ENCODE assay signal across 12 mouse cellular contexts in genomic region chr17:25967652-25968051, GRCm38 (mm10). TPM values are rescaled to one million over a fixed set of nuclear protein-coding genes. Genes with fewer than 3 reads are reported as not detected.
DNase-seq lines count a peak whose midpoint lies in the region; ATAC-seq and TF ChIP-seq lines count a peak whose summit lies in the region.
"Had no signal": no experiment of that assay in that cellular context is flagged by ENCODE, and none has a peak within 500 bp of the region (broad histone marks: within the 10 kb centered on the region; RNA-seq: fewer than 3 reads in every experiment).

No protein-coding gene starts in this region.

- 30% methylated on average over 3 of the region's 3 CpGs for WGBS in heart, embryonic 15.5 days
- 74% methylated on average over 3 of the region's 3 CpGs for WGBS in heart, embryonic 10.5 days
- 17% methylated on average over 3 of the region's 3 CpGs for WGBS in lung, postnatal 0 days
- 47% methylated on average over 3 of the region's 3 CpGs for WGBS in stomach, embryonic 16.5 days

- no peak for ATAC-seq in heart, embryonic 15.5 days (replicated peaks; ENCODE audit: insufficient number of reproducible peaks, insufficient read depth, low FRiP score, low read depth)
- ATAC-seq in lung, postnatal 0 days, result peak; percentile 55
- ATAC-seq in stomach, embryonic 16.5 days (ENCODE audit: insufficient read depth, low FRiP score), result no peak
- ATAC-seq in granulocyte monocyte progenitor cell, adult 5-6 weeks (replicated peaks; ENCODE audit: poor library complexity, severe bottlenecking), result no peak

- TF ChIP-seq EP300 in lung, postnatal 0 days (IDR thresholded peaks at IDR 0.05), result no peak

- peak overlapping the region; percentile 41 for H3K27ac ChIP-seq in heart, embryonic 15.5 days
- no peak overlapping the region for H3K27ac ChIP-seq in heart, embryonic 10.5 days
- peak overlapping the region; percentile 34; the same call in 1 of the 2 replicates for H3K27ac ChIP-seq in lung, postnatal 0 days (ENCODE audit: low read length)
- peak overlapping the region; percentile 36; the same call in 1 of the 2 replicates for H3K27ac ChIP-seq in stomach, embryonic 16.5 days (ENCODE audit: low read length)
- H3K27ac ChIP-seq: embryonic facial prominence, embryonic 13.5 days; limb, embryonic 12.5 days had no signal

- no peak for DNase-seq in heart, embryonic 10.5 days (ENCODE audit: low spot score)
- DNase-seq in lung, postnatal 0 days (ENCODE audit: low spot score), result peak; percentile 71
- DNase-seq in lung, postnatal 25 days (ENCODE audit: low spot score), result no peak
- DNase-seq in heart, postnatal 4 days, result peak; percentile 43
- DNase-seq: midbrain, embryonic 14.5 days had no signal

- no peak overlapping the region for H3K4me2 ChIP-seq in heart, embryonic 15.5 days
- H3K4me2 ChIP-seq in lung, postnatal 0 days (replicated peaks; ENCODE audit: low read depth, low read length), result no peak overlapping the region
- H3K4me2 ChIP-seq in stomach, embryonic 16.5 days (ENCODE audit: low read depth, low read length), result no peak overlapping the region
- H3K4me2 ChIP-seq: embryonic facial prominence, embryonic 13.5 days; limb, embryonic 12.5 days had no signal

- no peaks in the 10 kb centered on the region for H3K9me3 ChIP-seq in heart, embryonic 15.5 days (replicated peaks)
- H3K9me3 ChIP-seq in heart, embryonic 10.5 days, result no peaks in the 10 kb centered on the region
- H3K9me3 ChIP-seq in lung, postnatal 0 days (ENCODE audit: low read length), result no peaks in the 10 kb centered on the region
- no peaks in the 10 kb centered on the region for H3K9me3 ChIP-seq in stomach, embryonic 16.5 days (replicated peaks; ENCODE audit: control insufficient read depth, low read length)
- H3K9me3 ChIP-seq: embryonic facial prominence, embryonic 13.5 days; limb, embryonic 12.5 days had no signal

- no peak overlapping the region for H3K9ac ChIP-seq in heart, embryonic 15.5 days
- H3K9ac ChIP-seq in lung, postnatal 0 days (replicated peaks; ENCODE audit: low read depth), result no peak overlapping the region
- peak overlapping the region; percentile 8; the same call in 1 of the 2 replicates for H3K9ac ChIP-seq in stomach, embryonic 16.5 days (ENCODE audit: low read length)
- H3K9ac ChIP-seq: embryonic facial prominence, embryonic 13.5 days; limb, embryonic 12.5 days had no signal

- H3K4me1 ChIP-seq in heart, embryonic 15.5 days (replicated peaks), result peaks cover 19% of the 10 kb centered on the region
- H3K4me1 ChIP-seq in heart, embryonic 10.5 days, result peaks cover under 1% of the 10 kb centered on the region
- 0 out of 2 replicates have a peak, but pooled peaks cover 7% of the 10 kb centered on the region for H3K4me1 ChIP-seq in lung, postnatal 0 days (ENCODE audit: insufficient read depth, low read depth, low read length)
- H3K4me1 ChIP-seq in stomach, embryonic 16.5 days (ENCODE audit: control insufficient read depth, insufficient read depth, low read length), result peaks cover 4% of the 10 kb centered on the region; the same call in 1 of the 2 replicates
- H3K4me1 ChIP-seq: limb, embryonic 12.5 days had no signal

- no peak overlapping the region for H3K4me3 ChIP-seq in heart, embryonic 15.5 days
- no peak overlapping the region for H3K4me3 ChIP-seq in heart, embryonic 10.5 days
- H3K4me3 ChIP-seq in lung, postnatal 0 days (ENCODE audit: low read depth, low read length), result no peak overlapping the region
- no peak overlapping the region for H3K4me3 ChIP-seq in stomach, embryonic 16.5 days (replicated peaks; ENCODE audit: low read length)
- H3K4me3 ChIP-seq: embryonic facial prominence, embryonic 13.5 days; limb, embryonic 12.5 days had no signal

- H3K36me3 ChIP-seq in heart, embryonic 15.5 days, result no peaks in the 10 kb centered on the region; the same call in 1 of the 2 replicates
- H3K36me3 ChIP-seq in heart, embryonic 10.5 days, result peaks cover 35% of the 10 kb centered on the region
- H3K36me3 ChIP-seq in lung, postnatal 0 days (ENCODE audit: insufficient read depth, low read length), result no peaks in the 10 kb centered on the region; the same call in 1 of the 2 replicates
- H3K36me3 ChIP-seq in stomach, embryonic 16.5 days (ENCODE audit: control insufficient read depth, insufficient read depth, low read length), result no peaks in the 10 kb centered on the region; the same call in 1 of the 2 replicates

- H3K27me3 ChIP-seq in heart, embryonic 15.5 days, result no peaks in the 10 kb centered on the region
- H3K27me3 ChIP-seq in heart, embryonic 10.5 days (ENCODE audit: insufficient read depth, poor library complexity, severe bottlenecking), result no peaks in the 10 kb centered on the region
- H3K27me3 ChIP-seq in lung, postnatal 0 days (replicated peaks; ENCODE audit: insufficient read depth, low read length), result no peaks in the 10 kb centered on the region
- H3K27me3 ChIP-seq in stomach, embryonic 16.5 days (ENCODE audit: control insufficient read depth, insufficient read depth, low read length), result no peaks in the 10 kb centered on the region
- H3K27me3 ChIP-seq: embryonic facial prominence, embryonic 13.5 days; limb, embryonic 12.5 days had no signal

- TF ChIP-seq CTCF in lung, postnatal 0 days (IDR thresholded peaks at IDR 0.05), result no peak

RNA-seq across cellular contexts. Expression of gene A930017K11Rik, which starts 15.3 kb away (rescaled TPM):
- polyA plus RNA-seq in heart, embryonic 15.5 days (2015; fragmentation: Nextera tagmentation; extraction: Ambion mirVana), result 0.05 TPM in 1 of 2 replicates, not detected in the other
- 0.20 and 0.55 TPM in 2 replicates for polyA plus RNA-seq in heart, embryonic 10.5 days (2016; fragmentation: Nextera tagmentation; extraction: Ambion mirVana)
- not detected in 2 replicates for polyA plus RNA-seq in lung, postnatal 0 days (2015; fragmentation: Nextera tagmentation; extraction: Ambion mirVana)
- not detected for total RNA-seq in heart, postnatal 4 days (2021)
- 0.11 and 0.31 TPM in 2 replicates for polyA plus RNA-seq in stomach, embryonic 16.5 days (2015; fragmentation: Nextera tagmentation; extraction: Ambion mirVana)
- not detected in 2 replicates for total RNA-seq in granulocyte monocyte progenitor cell, adult 5-6 weeks (2014; fragmentation: Nextera tagmentation)
- total RNA-seq in granulocyte monocyte progenitor cell, adult 5-6 weeks (2017), result not detected in 2 replicates
- total RNA-seq: heart, postnatal 14 days had no signal

RNA-seq across cellular contexts. Expression of gene Capn15, which starts 17.9 kb away (rescaled TPM):
- polyA plus RNA-seq in heart, embryonic 15.5 days (2015; fragmentation: Nextera tagmentation; extraction: Ambion mirVana), result 9.3 and 13.5 TPM in 2 replicates
- 20.1 and 21.4 TPM in 2 replicates for polyA plus RNA-seq in heart, embryonic 10.5 days (2016; fragmentation: Nextera tagmentation; extraction: Ambion mirVana)
- polyA plus RNA-seq in lung, postnatal 0 days (2015; fragmentation: Nextera tagmentation; extraction: Ambion mirVana), result 12.7 and 13.9 TPM in 2 replicates
- 10 to 100 TPM; 13.0 to 16.7 TPM for total RNA-seq in heart, postnatal 4 days (2021)
- 21.6 and 23.3 TPM in 2 replicates for polyA plus RNA-seq in stomach, embryonic 16.5 days (2015; fragmentation: Nextera tagmentation; extraction: Ambion mirVana)
- total RNA-seq in granulocyte monocyte progenitor cell, adult 5-6 weeks (2014; fragmentation: Nextera tagmentation), result 12.5 and 16.4 TPM in 2 replicates
- total RNA-seq in granulocyte monocyte progenitor cell, adult 5-6 weeks (2017), result 3.2 and 5.3 TPM in 2 replicates

RNA-seq across cellular contexts. Expression of gene Nhlrc4, which starts 22.9 kb away (rescaled TPM):
- 0.08 and 0.16 TPM in 2 replicates for polyA plus RNA-seq in heart, embryonic 15.5 days (2015; fragmentation: Nextera tagmentation; extraction: Ambion mirVana)
- polyA plus RNA-seq in heart, embryonic 10.5 days (2016; fragmentation: Nextera tagmentation; extraction: Ambion mirVana), result 0.15 and 0.85 TPM in 2 replicates
- 4.5 and 4.9 TPM in 2 replicates for polyA plus RNA-seq in lung, postnatal 0 days (2015; fragmentation: Nextera tagmentation; extraction: Ambion mirVana)
- not detected for total RNA-seq in heart, postnatal 4 days (2021)
- 0.12 and 0.66 TPM in 2 replicates for polyA plus RNA-seq in stomach, embryonic 16.5 days (2015; fragmentation: Nextera tagmentation; extraction: Ambion mirVana)
- total RNA-seq in granulocyte monocyte progenitor cell, adult 5-6 weeks (2014; fragmentation: Nextera tagmentation), result not detected in 2 replicates
- total RNA-seq in granulocyte monocyte progenitor cell, adult 5-6 weeks (2017), result not detected in 2 replicates
- polyA plus RNA-seq: embryonic facial prominence, embryonic 13.5 days; neural tube, embryonic 14.5 days had no signal

RNA-seq across cellular contexts. Expression of gene Pigq, which starts 22.9 kb away (rescaled TPM):
- polyA plus RNA-seq in heart, embryonic 15.5 days (2015; fragmentation: Nextera tagmentation; extraction: Ambion mirVana), result 52.9 and 63.0 TPM in 2 replicates
- 71.8 and 90.0 TPM in 2 replicates for polyA plus RNA-seq in heart, embryonic 10.5 days (2016; fragmentation: Nextera tagmentation; extraction: Ambion mirVana)
- 36.9 and 37.5 TPM in 2 replicates for polyA plus RNA-seq in lung, postnatal 0 days (2015; fragmentation: Nextera tagmentation; extraction: Ambion mirVana)
- total RNA-seq in heart, postnatal 4 days (2021), result 10 to 100 TPM; 86.0 to 89.4 TPM
- polyA plus RNA-seq in stomach, embryonic 16.5 days (2015; fragmentation: Nextera tagmentation; extraction: Ambion mirVana), result 57.2 and 62.0 TPM in 2 replicates
- 63.5 and 87.9 TPM in 2 replicates for total RNA-seq in granulocyte monocyte progenitor cell, adult 5-6 weeks (2014; fragmentation: Nextera tagmentation)
- 32.4 and 37.1 TPM in 2 replicates for total RNA-seq in granulocyte monocyte progenitor cell, adult 5-6 weeks (2017)

RNA-seq across cellular contexts. Expression of gene Rab40c, which starts 48.1 kb away (rescaled TPM):
- polyA plus RNA-seq in heart, embryonic 15.5 days (2015; fragmentation: Nextera tagmentation; extraction: Ambion mirVana), result 12.1 and 18.0 TPM in 2 replicates
- 22.2 and 24.4 TPM in 2 replicates for polyA plus RNA-seq in heart, embryonic 10.5 days (2016; fragmentation: Nextera tagmentation; extraction: Ambion mirVana)
- polyA plus RNA-seq in lung, postnatal 0 days (2015; fragmentation: Nextera tagmentation; extraction: Ambion mirVana), result 19.3 and 21.7 TPM in 2 replicates
- total RNA-seq in heart, postnatal 4 days (2021), result 10 to 100 TPM; 16.1 to 16.6 TPM
- 26.3 and 27.7 TPM in 2 replicates for polyA plus RNA-seq in stomach, embryonic 16.5 days (2015; fragmentation: Nextera tagmentation; extraction: Ambion mirVana)
- 9.4 and 15.9 TPM in 2 replicates for total RNA-seq in granulocyte monocyte progenitor cell, adult 5-6 weeks (2014; fragmentation: Nextera tagmentation)
- total RNA-seq in granulocyte monocyte progenitor cell, adult 5-6 weeks (2017), result 7.2 and 11.8 TPM in 2 replicates

Comparison
In these comparisons a context has a peak if more than half of its experiments do, and no peak if none do; other contexts are left out.
1. DNase-seq: peak in lung, postnatal 0 days (single experiment) and heart, postnatal 4 days (single experiment); none in heart, embryonic 10.5 days (single experiment) and lung, postnatal 25 days (single experiment).